Mouse (Mus musculus): ENCODE measurements around the gene Cpsf7.

DNA sequence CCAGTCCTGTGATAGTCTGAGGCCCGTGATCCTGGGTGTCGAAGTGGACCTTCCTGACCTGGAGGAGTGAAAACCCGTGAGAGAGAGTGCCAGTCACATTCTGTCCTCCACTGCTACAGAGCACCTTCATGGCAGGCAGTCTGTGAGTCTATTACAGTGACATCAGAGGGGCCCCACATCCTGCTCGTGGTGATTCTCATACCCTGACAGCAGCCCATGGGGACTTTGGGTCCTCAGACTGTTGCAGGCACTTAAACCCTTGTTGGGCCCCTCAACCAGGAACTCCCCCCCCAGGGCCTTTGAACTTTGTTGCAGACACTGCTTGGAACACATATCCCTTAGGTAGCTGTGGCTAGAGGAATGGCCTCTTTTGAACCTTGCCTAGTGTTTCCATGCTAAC lies 45.5 kb upstream of the Cpsf7 start:
- TF ChIP-seq CTCF (IDR thresholded peaks at IDR 0.05; ENCODE audit: insufficient read depth, low read length) = no peak
- no peak for TF ChIP-seq POLR2A (IDR thresholded peaks at IDR 0.05; ENCODE audit: borderline replicate concordance, extremely low read depth, low read depth, low read length)

Measured in lung, adult 2 months (tissue).